Mouse (Mus musculus) forelimb bud, embryonic 11.5 days (tissue): ENCODE measurements at regions not wholly inside any gene's neighbourhood (a gene's known extent, or its start where the extent isn't known, plus 50 kb on each side); places are given as distances from the start of the nearest gene placed in this dataset.
"Not testable (repeated sequence)": the region's sequence is repeated elsewhere in the genome, so short reads cannot be mapped to it uniquely, and the experiment has no call there.

Source experiments
- DNase-seq: peaks from one replicate; pipeline ENCODE4 v3.0.0-alpha.2; 2012; ENCODE audit warnings: low read depth, low spot score

DNA sequence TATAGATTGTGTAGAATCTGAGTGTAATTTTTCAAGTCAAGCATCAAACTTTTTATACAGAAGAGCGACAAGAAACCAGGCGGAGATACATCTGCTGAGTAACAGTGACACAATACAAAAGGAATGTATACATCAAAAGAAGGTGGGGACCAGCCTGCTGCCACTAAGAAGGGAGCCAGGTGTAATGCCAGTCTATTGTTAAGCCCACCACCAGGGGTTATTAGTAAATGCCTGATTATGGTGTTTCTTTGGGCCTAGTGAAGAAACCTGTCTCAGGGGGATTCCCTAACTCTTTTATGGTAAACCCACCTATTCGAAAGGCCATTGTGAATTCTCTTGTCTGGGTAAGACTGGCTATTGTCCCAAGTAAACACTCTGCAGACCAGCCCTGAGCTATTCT lies 126.3 kb upstream of the Thpo start:
- DNase-seq, result not testable (repeated sequence)

DNA sequence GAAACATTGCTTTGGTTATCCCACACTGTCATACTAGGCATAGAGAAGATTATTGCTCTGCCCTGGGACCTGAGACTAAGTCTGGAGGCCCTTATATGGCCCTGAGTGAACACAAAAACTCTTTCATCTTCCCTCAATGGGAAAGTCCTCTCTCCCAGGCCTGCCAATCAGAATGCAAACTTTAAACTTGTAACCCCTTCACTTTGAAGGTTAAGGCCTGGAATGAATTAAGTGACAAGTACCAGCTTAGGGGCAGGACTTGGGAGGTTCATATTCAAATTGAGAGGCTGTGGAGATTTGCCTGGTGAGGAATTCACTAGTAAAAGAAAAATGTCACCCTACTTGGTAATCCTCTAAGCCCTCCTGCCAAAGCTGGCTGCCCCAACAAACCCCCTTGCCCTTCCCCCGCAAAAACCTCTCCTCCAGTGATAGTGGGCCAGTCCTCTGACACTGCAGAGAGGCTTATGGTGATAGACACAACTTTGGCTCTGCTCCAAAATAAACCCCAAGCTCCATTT lies 120.4 kb upstream of the Thpo start:
- DNase-seq, result no peak

DNA sequence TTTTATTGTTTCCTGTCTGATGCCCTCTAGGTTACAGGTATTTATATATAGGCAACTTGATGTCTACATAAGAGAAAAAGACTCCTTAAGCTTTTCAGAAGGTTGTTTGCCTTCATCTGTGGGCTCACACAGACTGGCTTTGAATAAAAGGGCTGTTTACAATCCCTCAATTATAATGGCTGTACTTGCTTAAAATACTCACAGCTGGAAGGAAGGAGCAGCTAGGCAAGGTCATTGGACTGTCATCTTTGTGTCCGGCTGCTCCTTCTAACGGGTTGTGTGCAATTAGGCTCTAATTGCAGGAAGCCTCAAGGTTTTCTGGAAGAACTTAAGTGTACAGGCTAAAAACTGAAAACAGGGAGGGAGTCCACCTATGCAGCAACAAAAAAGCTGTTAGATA lies 103.8 kb upstream of the Thpo start:
- DNase-seq, result no peak

DNA sequence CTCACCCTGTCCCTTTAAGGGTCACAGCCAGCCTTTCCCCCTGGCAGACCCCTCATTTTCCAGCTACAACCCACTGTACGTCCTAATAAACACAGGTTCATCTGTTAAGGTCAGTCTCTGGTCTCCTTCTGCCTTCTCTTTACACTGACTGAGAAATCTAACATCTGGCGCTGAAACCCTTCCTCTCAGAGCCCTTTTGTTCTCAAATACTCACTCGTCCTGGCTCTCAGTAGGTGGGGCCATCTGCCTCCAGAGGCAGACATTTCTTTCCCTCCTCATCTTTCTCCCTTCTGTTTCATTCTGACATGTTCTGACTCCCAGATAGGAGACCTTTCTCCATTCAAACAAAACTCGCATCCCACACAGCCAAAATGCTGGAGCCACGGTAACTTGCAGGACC lies 102.6 kb upstream of the Thpo start:
- peak; percentile 40 for DNase-seq

DNA sequence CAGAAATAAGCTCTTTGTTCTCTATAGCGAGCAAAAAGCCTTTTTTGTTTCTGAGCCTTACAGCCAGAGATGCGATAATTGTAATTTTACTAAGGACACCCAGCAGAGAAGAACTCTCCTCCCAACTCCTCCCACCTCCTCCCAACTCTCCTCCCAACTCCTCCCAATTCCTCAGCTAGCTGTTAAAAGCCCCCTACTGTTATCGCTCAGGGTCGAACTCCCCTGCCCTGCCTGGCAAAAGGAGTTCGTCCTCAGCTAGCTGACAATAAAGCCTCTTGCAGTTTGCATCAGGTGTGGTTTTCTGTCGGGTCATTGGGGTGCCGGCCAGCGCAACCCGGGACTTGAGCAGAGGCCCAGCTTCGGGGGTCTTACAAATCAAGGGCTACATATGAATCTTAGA lies 99.5 kb upstream of the Thpo start:
- not testable (repeated sequence) for DNase-seq

DNA sequence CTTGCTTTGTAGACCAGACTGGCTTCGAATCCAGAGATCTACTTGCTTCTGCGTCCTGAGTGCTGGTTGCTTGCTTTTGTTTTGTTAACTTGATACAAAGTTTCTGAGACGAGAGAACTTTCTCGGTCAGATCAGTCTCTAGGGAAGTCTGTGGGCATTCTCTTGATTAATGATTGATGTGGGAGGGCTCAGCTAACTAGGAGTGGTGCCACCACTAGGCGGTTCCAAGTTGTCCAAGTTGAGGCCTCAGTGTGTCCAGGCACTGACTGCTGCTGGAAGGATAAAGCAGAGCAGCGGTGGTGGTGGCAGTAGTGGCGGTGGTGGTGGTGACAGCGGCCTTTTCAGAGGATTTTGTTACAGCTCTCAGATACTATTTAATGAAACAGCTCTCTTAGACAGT lies 99.0 kb upstream of the Thpo start:
- DNase-seq, result no peak

DNA sequence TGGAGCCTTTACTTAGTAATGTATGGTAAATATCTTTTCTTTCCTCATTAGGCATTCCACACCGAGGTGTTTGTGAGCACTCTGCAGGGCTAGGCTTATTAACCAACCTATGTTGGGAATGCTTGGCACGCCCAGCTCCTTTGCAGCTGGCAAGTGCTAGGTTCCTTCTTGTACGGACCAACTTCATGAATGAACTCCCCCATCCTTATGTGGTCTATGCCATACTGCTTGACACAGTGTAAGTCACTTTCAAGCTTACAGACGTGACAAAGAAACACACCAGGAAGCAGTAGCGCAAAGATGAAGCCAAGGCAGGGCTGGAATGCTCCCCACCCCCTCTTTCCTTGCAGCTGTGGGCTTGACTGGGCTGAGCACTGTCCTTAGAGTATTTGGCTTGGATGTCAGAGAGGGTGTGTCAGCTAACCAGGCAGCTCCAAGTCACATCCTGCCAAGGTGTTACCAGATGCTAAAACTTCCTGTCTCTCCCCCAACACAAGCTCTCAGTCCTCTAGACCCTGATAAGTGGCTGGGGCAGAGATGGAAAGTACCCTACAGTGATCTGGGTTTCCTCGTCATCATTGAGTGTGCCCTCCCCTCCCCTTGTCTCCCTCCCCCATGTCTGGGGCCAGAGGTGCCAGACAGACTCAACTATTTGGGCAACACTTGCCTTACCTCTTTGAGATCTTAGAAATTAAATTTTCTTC lies 95.6 kb upstream of the Thpo start:
- no peak for DNase-seq

DNA sequence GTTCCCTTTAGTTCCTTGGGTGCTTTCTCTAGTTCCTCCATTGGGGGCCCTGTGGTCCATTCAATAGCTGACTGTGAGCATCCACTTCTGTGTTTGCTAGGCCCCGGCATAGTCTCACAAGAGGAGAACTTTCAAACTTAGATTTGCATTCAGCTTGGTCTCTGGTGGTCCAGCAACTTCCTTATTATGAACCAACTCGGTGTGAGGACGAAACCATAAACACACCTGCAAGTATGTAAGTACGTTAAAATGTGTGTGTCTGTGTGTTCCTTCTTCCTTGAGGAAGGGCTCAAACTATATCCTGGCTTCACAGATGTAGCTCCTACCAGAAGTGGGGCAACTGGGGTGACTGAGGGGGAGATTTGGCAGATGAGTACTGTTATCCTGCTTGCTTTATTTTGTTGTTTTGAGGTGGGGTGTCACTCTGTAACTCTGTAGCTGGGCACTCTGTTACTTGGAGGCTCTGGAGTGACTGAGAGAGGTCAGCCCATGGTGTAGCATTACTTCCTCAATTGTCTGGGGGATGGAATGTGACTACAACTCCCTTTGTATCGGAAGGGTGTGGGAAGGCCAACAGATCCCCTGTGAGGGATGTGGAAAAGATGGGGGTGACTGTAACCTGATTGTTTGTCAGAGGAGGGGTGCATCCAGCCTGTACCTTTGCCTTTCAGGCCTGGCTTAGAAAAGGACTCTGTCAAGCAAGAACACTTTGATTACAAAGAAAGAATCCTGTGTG lies 94.9 kb upstream of the Thpo start:
- DNase-seq, result no peak

DNA sequence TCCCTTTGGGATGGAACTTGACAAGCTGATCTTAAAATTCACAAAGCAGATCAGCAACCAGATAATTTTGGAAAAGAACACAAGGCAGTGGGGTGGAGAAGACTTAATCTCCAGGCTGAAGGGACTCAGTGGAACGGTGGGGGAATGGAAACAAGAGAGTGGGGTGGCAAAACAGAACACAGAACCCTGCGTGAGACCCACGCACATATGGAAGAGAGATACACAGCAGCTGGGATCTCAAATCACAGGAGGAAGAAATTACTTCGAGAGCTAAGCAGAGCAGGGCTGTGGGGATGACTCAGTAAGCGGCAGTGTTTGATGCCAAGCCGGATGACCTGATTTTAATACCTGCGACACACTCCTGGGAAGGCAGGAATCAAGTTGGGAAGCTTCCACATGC lies 89.9 kb upstream of the Thpo start:
- no peak for DNase-seq

DNA sequence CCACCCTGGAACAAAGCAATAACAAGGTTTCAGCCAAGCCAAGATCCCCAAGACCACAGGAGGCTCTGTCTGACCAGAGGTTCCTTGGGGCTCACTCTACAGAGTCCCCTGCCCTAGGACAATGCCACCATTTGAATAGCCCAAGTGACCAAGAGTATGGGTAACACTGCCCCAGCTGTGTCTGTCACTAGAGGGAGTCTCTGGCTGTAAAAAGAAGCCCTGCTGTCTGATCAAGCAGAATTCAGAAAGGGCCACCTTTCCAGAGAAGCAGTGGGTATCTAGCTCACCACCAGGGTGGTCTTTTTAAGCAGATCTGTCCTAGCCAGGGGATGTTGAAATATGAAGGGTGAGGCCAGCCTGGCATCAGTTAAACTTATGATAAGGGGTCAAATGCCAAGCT lies 86.6 kb upstream of the Thpo start:
- DNase-seq, result no peak

DNA sequence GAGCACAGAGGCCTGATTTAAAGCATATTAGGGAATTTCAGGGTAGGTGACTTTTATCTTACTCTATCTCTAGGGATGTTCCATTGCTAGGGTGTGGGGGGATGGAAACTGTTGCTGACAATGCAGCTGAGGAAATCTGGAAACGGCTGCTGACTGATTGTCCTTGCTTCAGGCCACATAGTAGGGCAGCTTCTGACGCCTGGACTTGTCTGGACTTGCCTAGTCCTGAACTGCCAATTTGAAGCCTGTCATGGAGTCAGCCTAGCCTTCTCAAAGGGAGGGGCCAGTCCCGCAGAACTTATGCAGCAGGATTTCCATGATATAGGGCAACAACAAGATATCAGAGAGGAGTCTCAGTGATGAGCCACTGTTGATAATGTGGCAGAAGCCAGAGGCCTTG lies 85.3 kb upstream of the Thpo start:
- no peak for DNase-seq

DNA sequence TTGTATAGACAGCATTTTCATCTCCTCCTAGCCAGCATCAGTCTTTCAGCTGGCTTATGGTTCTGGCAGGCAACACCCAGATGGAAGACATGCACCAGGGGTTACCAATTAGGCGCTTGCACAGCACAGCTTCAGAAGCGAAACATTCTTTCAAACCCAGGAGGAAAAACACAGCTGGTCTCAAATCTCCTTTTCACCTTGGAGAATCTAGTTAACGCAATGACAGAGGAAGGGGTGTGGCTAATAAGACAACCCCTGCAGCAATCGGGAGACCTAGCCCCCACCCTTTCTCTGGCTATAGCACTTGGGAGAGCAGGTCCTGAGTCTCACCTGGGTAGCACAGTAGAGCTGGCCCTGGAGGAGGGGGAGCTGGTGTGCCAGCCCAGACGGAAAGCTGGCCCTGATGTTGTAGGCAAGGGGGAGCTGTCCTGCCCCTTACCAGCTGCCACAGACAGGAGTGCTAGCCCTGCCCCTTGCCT lies 84.4 kb upstream of the Thpo start:
- no peak for DNase-seq

DNA sequence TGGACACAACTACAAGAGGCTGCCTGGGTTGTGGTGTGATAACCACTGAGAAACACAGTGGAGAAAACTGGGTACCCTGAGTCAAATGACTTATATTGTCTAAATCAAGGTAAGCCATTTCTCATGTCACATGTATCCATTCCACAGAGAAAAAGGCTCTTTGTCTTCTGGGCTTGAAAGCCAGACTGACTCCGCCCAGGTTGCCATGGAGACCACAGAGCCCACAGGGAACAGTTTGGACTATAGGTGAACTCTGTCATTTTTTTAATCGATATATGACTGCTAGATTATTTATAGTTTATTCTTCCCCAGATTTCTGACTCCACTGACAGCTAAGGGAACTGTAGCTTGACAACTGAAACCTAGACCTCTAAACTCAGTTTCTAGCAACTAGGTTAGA lies 80.7 kb upstream of the Thpo start:
- no peak for DNase-seq

DNA sequence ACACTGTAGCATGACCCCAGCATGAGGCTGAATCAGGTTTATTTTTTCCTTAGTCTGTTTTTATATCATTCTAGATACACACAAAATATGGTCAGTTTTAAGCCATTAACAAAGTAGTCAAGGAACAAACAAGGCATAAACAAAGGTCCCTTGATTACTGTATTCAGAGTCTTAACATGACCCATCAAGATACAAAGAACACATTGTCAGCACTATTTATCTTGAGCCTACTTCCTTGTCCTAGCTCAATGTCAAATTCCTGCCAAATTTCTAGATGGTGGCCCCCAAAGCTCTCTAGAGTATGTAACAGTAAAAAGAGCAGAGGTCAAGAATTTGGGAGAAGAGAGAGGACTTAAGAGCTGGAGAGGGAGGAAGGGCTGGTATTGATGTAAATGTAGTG lies 79.9 kb upstream of the Thpo start:
- no peak for DNase-seq

DNA sequence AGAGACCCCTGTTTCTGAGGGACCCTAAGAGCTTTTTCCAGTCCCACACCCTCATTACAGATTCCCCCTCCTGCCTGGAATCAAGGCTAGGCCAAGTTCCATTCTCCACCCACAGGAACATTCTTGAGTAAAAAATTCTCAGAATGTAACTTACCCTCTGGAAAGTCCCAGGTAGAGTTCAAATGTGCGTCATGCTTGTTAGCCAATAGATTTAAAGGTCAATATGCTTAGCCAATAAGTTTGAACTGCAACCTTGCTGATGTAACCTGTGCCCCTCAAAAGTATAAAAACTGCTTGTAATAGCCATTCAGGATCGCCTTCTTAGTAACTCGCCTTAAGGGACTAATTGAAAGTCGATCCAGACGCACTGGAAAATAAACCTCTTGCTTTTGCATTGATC lies 77.7 kb upstream of the Thpo start:
- DNase-seq, result not testable (repeated sequence)

DNA sequence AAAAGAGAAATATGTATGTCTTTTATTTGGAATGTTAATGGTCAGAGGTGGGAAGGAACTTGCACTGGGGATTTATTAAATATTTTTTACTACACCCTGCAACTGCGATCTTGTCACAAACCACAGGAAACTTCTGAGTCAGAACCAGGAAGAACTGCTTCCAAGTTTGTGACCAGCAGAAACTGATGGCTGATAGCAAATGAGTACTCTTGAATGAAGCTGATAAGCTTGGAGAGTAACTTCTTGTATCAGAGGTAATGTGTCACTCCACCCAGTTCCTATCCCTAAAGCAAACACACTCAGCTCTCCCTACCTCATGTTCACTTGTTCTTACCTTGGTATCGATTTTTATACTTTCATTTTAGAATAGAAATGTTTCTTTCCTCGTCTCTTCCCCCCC lies 76.0 kb upstream of the Thpo start:
- no peak for DNase-seq

DNA sequence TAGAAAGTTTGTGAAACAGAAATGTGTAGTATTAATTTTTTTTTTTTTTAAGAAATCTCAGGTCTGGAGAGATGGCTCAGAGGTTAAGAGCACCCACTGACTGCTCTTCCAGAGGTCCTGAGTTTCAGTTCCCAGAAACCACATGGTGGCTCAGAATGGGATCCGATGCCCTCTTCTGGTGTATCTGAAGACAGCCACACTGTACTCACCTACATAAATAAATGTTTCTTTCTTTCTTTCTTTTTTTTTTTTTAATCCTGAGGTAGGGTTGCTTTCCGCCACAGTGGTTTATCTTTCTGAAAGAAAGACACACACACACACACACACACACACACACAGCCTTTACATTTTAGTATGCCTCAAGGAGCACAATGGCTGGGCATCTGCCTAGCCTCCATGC lies 74.0 kb upstream of the Thpo start:
- no peak for DNase-seq

DNA sequence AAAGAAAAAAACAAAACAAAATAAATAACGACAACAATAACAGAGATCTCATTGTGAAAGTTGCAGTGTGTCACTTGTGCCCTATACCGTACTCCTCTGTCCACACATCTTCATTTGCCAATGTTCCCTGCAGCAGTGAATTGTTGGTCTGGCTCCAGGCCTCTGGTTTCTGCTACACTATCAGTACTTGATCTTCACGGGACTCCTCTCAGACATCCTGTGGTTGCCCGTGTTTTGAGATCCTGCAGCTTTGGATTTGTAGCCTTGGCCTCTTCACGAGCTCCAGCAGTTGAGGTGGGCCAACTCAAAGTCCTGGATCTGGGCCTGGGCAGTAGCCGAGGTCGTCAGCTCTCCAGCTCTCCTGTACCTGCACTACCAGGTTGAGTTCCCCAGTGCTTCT lies 72.4 kb upstream of the Thpo start:
- DNase-seq, result no peak

DNA sequence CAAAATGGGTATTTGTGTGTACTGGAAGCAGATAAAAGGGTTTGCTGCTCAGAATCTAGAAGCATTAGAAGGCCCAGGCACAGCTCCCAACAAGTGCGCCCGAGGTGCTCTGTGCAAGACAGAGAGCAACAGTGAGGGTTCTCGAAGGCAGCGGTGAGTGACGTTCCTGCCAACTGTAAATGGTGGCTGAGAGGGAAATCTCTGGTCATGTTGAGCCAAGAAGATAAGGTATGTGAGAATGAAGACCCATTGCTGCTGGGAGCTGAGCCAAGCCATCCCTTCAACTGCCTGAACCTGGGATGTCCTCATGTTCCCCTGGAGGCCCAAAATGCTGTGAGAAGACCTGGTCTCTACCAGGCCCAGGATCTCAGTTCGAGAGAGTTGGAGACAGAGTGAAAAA lies 71.5 kb upstream of the Thpo start:
- DNase-seq, result no peak

DNA sequence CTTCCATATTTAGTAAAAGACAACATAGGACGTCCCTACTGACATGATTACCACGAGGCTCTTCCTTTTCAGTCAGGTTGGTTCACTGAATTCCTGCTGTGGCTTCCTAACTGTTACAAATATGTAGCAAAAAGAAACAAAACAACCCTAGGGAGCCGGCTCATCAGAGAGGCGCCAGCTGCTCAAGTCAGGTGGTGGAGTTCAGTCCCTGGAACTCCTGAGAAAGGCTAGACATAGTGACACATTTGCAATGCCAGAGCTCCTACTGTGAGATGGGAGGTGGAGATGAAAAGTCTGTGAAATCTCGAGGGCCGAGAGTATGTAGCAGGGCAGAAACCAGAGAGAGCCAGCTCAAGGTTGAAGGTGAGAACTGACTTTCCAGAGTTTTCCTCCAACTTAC lies 70.8 kb upstream of the Thpo start:
- DNase-seq, result no peak

DNA sequence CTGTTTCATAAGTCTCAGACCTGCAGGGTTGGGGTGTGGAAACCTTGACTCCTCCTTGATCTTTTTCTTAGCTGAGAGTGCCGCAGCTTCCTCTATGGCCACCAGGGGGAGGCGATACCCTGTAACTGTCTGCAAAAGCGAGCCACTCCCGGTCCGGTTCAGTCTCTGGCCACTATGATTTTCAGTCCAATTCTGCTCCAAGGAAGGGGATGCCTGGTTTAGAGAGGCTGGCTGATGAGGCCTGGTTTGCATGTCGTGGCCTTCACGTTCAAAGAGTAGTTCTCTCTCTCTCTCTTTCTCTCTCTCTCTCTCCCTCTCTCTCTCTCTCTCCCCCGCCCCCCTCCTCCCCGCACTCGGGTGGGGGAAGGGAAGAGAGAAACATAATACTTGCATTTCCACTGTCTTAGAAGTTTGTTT lies 70.3 kb upstream of the Thpo start:
- peak; percentile 87 for DNase-seq

DNA sequence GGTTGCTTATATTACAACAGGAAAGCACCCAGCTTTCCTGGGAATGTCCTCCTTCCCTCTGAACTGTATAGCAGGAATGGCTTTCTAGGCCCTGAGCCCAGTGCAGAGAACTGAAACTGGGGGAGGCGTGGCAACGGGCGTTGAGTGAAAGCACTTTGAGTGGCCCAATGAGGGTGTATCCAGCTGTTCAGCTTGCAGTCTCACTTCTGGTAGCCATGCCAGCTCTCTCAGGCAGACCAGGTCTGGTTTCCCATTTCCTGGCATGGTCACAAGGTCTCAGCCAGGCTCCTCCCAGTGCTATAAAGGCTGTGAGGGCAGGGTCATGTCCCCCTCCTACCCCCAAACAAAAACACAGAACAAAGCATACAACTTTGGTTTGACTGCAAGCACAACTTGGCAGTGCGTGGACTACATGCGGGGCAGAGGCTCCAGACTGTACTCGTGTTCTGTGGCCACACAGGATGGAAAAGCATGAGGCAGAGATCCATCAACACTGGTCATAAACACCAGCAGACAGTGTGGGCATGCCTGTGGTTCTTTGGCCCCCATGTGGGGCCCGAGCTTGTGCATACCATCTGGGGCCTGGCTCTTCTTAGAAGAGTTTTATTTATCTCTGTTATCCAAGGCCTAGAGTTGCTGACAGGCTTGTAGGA lies 69.1 kb upstream of the Thpo start:
- DNase-seq, result peak; percentile 7

DNA sequence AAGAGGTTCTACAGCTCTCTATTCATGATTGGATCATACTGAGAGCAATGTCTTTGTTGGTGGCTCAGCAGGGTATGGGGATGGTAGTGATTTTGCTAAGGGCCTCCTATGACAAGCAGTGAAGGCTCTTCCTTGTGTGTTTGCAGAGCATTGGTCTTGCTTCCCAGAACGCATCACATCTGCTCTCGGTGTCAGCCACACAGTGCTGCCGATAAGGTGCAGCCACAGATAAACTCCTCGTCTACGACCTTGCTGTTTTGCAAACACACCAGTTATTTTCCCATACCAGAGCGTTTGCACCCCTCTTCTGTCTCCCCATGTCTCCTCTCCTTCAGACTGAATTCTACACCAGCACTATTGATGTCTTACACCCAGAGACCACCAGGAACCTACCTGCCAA lies 68.4 kb upstream of the Thpo start:
- no peak for DNase-seq
